ENCODE assay signal across 17 mouse cellular contexts in the genomic region with DNA sequence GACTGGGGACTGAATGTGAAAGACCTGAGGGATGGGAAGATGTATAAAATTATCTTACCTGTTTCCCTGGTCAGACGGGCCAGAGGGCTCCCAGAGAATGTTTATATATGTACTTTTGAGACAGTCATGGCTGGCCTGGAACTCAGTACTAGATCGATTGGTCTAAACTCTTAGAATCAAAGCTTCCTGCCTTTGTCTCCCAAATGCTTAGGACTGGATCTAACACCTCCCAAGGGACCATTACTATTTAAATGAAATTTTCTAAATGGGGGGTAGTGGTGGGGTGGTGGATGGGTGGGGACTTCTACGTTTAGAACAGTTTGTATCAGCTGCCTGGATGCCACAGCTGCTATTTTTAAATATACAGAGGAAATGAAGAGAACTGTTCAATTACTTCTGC.
"Had no signal": no experiment of that assay in that cellular context is flagged by ENCODE, and none has a peak within 500 bp of the region (broad histone marks: within the 10 kb centered on the region; RNA-seq: fewer than 3 reads in every experiment).

No protein-coding gene starts in this region.

- H3K27me3 ChIP-seq: kidney, embryonic 15.5 days; limb, embryonic 13.5 days; liver, embryonic 13.5 days; midbrain, embryonic 13.5 days; neural tube, embryonic 13.5 days had no signal

- H3K4me1 ChIP-seq: limb, embryonic 13.5 days; midbrain, embryonic 13.5 days had no signal

- DNase-seq: kidney, postnatal 10 days; kidney, postnatal 36 days; liver; liver, embryonic 13.5 days; lung, adult 2 months; lung, postnatal 14 days; lung, postnatal 4 days; thymus, adult 18-20 months; thymus, postnatal 36 days had no signal

- H3K4me2 ChIP-seq: kidney, embryonic 15.5 days; limb, embryonic 13.5 days; liver, embryonic 13.5 days; midbrain, embryonic 13.5 days; neural tube, embryonic 13.5 days had no signal

- H3K9me3 ChIP-seq: kidney, embryonic 15.5 days; limb, embryonic 10.5 days; limb, embryonic 13.5 days; liver, embryonic 13.5 days; midbrain, embryonic 10.5 days; midbrain, embryonic 13.5 days; neural tube, embryonic 13.5 days had no signal

- H3K27ac ChIP-seq: kidney, embryonic 15.5 days; limb, embryonic 10.5 days; limb, embryonic 13.5 days; liver, embryonic 13.5 days; midbrain, embryonic 10.5 days; midbrain, embryonic 13.5 days; neural tube, embryonic 13.5 days had no signal

- ATAC-seq: midbrain, embryonic 13.5 days; midbrain, embryonic 16.5 days had no signal

- H3K4me3 ChIP-seq: kidney, embryonic 15.5 days; limb, embryonic 10.5 days; limb, embryonic 13.5 days; liver, embryonic 13.5 days; midbrain, embryonic 10.5 days; midbrain, embryonic 13.5 days; myocyte; neural tube, embryonic 13.5 days had no signal

- H3K9ac ChIP-seq: kidney, embryonic 15.5 days; limb, embryonic 13.5 days; liver, embryonic 13.5 days; midbrain, embryonic 13.5 days; neural tube, embryonic 13.5 days had no signal
